Mouse (Mus musculus) spleen, adult 2 months (tissue): Measurements from ENCODE around the gene Etfrf1.

Experiments
- CTCF ChIP-seq: fragments of 200-500 bp; IDR thresholded peaks from 2 replicates; pipeline ENCODE4 v1.5.1; 2011; ENCODE audit warnings: mild to moderate bottlenecking, inconsistent platforms; ENCODE audit not compliant: insufficient read depth, insufficient read length, insufficient replicate concordance; ENCODE audit errors: extremely low read depth
- POLR2A ChIP-seq: fragments of 200-500 bp; IDR thresholded peaks from 2 replicates; pipeline ENCODE4 v1.6.1; 2011; ENCODE audit warnings: low read depth, low read length, inconsistent platforms

DNA sequence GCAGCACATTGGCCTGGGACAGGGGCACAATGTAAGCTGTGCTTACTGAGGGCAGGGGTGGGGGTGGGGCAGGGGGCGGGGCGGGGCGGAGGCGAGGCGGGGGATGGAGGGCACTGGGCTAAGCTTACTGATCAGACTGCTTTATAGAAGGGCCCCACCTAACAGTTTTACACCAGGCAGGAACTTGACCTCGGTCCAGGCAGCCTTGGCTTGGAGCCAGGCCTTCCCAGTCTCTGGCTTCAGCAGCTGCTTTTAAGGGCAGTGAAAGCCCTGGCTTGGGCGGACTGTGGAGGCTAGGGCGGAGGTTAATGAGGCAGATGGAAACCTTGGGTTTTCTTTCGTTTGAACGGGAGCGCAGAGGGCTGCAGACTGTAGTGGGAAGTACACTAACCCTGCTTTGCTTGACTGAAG, 37.1 kb upstream of the Etfrf1 start:
- TF ChIP-seq CTCF (no peak), POLR2A (no peak)
